Mouse (Mus musculus): Measurements from ENCODE around the gene Adamts12. TPM values are rescaled to one million over a fixed set of nuclear protein-coding genes. Genes with fewer than 3 reads are reported as not detected.

Gene Adamts12
- polyA plus RNA-seq, 2 experiments: 8.7 to 10.6 TPM

- no peak for ATAC-seq (ENCODE audit: low FRiP score, low read depth)
- no peak for TF ChIP-seq POLR2A (IDR thresholded peaks at IDR 0.05; ENCODE audit: borderline replicate concordance, extremely low read depth, insufficient read depth, insufficient read length)
Observed at GRCm38 (mm10) chr15:11283171-11283570, 218.6 kb downstream of the Adamts12 start.

DNA sequence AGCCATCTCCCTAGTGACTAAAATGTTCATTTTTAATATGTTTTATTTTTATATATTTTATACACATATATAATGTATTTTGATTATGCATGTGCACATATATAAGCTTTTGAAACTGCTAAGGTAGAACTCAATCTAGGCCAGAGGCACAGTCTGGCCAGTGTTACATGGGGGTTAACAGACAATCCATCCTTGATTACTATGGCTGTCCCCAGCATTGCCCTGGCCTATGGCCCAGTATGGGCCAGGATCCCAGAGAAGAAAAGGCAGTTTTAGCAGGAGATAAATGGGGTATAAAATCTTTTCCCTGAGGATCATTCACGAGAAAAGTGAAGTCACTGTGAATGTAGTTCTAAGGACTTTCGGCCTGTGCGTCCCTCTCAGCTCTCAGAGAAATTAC is 223.2 kb downstream of the Adamts12 start:
- Histone ChIP-seq H3K4me3 (replicated peaks; ENCODE audit: low read length) (no peak overlapping the region), H3K4me2 (replicated peaks; ENCODE audit: low read depth, low read length, severe bottlenecking) (no peak overlapping the region), H3K27ac (replicated peaks; ENCODE audit: low read depth, low read length) (no peak overlapping the region), H3K9ac (ENCODE audit: low read depth, low read length, severe bottlenecking) (no peak overlapping the region), H3K27me3 (ENCODE audit: control insufficient read depth, insufficient read depth, low read length) (no peaks in the 10 kb centered on the region), H3K9me3 (ENCODE audit: control insufficient read depth, low read length) (no peaks in the 10 kb centered on the region), H3K4me1 (ENCODE audit: control insufficient read depth, insufficient read depth, low read length) (no peaks in the 10 kb centered on the region; the same call in 1 of the 2 replicates), H3K36me3 (ENCODE audit: control insufficient read depth, insufficient read depth, low read length) (no peaks in the 10 kb centered on the region)
- no peak for TF ChIP-seq POLR2A (IDR thresholded peaks at IDR 0.05; ENCODE audit: borderline replicate concordance, extremely low read depth, insufficient read depth, insufficient read length)
- ATAC-seq (ENCODE audit: low FRiP score, low read depth) (no peak), DNase-seq (ENCODE audit: low spot score) (peak; percentile 8)
- WGBS: 82% methylated on average over 3 of the region's 3 CpGs

More at GRCm38 (mm10) chr15:11283171-11283570, 218.6 kb downstream of the Adamts12 start:
- Histone ChIP-seq H3K4me2 (replicated peaks; ENCODE audit: low read depth, low read length, severe bottlenecking) (no peak overlapping the region), H3K27me3 (ENCODE audit: control insufficient read depth, insufficient read depth, low read length) (no peaks in the 10 kb centered on the region), H3K9ac (ENCODE audit: low read depth, low read length, severe bottlenecking) (no peak overlapping the region), H3K27ac (replicated peaks; ENCODE audit: low read depth, low read length) (no peak overlapping the region), H3K9me3 (ENCODE audit: control insufficient read depth, low read length) (no peaks in the 10 kb centered on the region), H3K36me3 (ENCODE audit: control insufficient read depth, insufficient read depth, low read length) (peaks cover 1% of the 10 kb centered on the region; the same call in 1 of the 2 replicates), H3K4me1 (ENCODE audit: control insufficient read depth, insufficient read depth, low read length) (no peaks in the 10 kb centered on the region; the same call in 1 of the 2 replicates), H3K4me3 (replicated peaks; ENCODE audit: low read length) (no peak overlapping the region)
- no peak for DNase-seq (ENCODE audit: low spot score)

DNA sequence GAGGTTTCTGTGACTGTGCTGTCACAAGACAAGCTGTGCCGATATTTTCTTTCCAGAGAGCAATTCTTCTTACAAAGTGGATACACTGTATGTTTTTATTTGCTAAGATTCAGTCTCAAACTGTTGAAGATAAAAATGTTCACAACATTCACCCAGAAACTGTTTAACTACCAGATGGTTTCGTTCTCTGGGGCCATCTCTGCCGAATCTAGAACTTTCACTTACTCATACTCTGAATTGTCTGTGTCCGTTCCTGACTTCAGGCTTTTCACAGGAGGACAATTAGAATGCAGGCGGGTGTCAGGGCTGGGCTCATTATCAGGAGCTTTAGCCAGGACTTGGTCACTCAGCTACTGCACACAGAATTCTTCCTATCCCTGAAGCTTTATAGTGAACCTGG is 227.7 kb downstream of the Adamts12 start:
- 83% methylated on average over 5 of the region's 5 CpGs for WGBS

DNA sequence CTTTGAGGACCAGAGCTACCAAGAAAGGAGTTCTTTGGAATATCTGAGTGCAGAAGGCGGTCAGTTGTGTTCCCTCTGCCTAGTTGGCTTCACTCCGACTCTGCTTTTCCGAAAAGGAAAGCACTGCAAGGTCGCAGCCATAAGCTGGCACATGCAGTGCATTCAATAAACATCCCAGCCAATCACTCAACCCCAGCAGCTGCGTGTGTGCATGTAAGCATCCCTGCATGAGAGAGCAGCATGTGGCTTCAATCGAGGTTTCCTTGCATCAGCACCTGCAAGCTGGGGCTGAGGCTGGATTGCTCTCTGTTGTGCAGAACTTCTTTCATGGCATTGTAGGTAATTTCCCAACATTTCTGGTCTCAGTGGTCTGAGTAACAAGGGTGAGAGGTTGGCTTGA is 230.4 kb downstream of the Adamts12 start:
- 52% methylated on average over 6 of the region's 6 CpGs for WGBS
- no peaks in the 10 kb centered on the region for H3K9me3 ChIP-seq (ENCODE audit: control insufficient read depth, low read length)
- H3K27me3 ChIP-seq (ENCODE audit: control insufficient read depth, insufficient read depth, low read length): no peaks in the 10 kb centered on the region
- DNase-seq (ENCODE audit: low spot score): no peak
- H3K9ac ChIP-seq (ENCODE audit: low read depth, low read length, severe bottlenecking): no peak overlapping the region
- no peak overlapping the region for H3K4me2 ChIP-seq (replicated peaks; ENCODE audit: low read depth, low read length, severe bottlenecking)
- no peak for ATAC-seq (ENCODE audit: low FRiP score, low read depth)
- no peaks in the 10 kb centered on the region for H3K36me3 ChIP-seq (ENCODE audit: control insufficient read depth, insufficient read depth, low read length)
- TF ChIP-seq POLR2A (IDR thresholded peaks at IDR 0.05; ENCODE audit: borderline replicate concordance, extremely low read depth, insufficient read depth, insufficient read length): no peak
- H3K27ac ChIP-seq (replicated peaks; ENCODE audit: low read depth, low read length): no peak overlapping the region
- no peaks in the 10 kb centered on the region for H3K4me1 ChIP-seq (ENCODE audit: control insufficient read depth, insufficient read depth, low read length)
- H3K4me3 ChIP-seq (replicated peaks; ENCODE audit: low read length): no peak overlapping the region

More for the DNA sequence above, 227.7 kb downstream of the Adamts12 start:
- no peaks in the 10 kb centered on the region for H3K27me3 ChIP-seq (ENCODE audit: control insufficient read depth, insufficient read depth, low read length)
- no peak overlapping the region for H3K4me3 ChIP-seq (replicated peaks; ENCODE audit: low read length)
- no peak overlapping the region for H3K9ac ChIP-seq (ENCODE audit: low read depth, low read length, severe bottlenecking)
- ATAC-seq (ENCODE audit: low FRiP score, low read depth): no peak
- H3K4me1 ChIP-seq (ENCODE audit: control insufficient read depth, insufficient read depth, low read length): no peaks in the 10 kb centered on the region
- H3K4me2 ChIP-seq (replicated peaks; ENCODE audit: low read depth, low read length, severe bottlenecking): no peak overlapping the region
- DNase-seq (ENCODE audit: low spot score): no peak
- no peak for TF ChIP-seq POLR2A (IDR thresholded peaks at IDR 0.05; ENCODE audit: borderline replicate concordance, extremely low read depth, insufficient read depth, insufficient read length)
- no peak overlapping the region for H3K27ac ChIP-seq (replicated peaks; ENCODE audit: low read depth, low read length)
- H3K9me3 ChIP-seq (ENCODE audit: control insufficient read depth, low read length): no peaks in the 10 kb centered on the region
- no peaks in the 10 kb centered on the region for H3K36me3 ChIP-seq (ENCODE audit: control insufficient read depth, insufficient read depth, low read length)

- Histone ChIP-seq H3K4me3 (replicated peaks; ENCODE audit: low read length) (no peak overlapping the region), H3K36me3 (ENCODE audit: control insufficient read depth, insufficient read depth, low read length) (no peaks in the 10 kb centered on the region), H3K9ac (ENCODE audit: low read depth, low read length, severe bottlenecking) (no peak overlapping the region), H3K27me3 (ENCODE audit: control insufficient read depth, insufficient read depth, low read length) (no peaks in the 10 kb centered on the region), H3K27ac (replicated peaks; ENCODE audit: low read depth, low read length) (no peak overlapping the region), H3K9me3 (ENCODE audit: control insufficient read depth, low read length) (no peaks in the 10 kb centered on the region), H3K4me1 (ENCODE audit: control insufficient read depth, insufficient read depth, low read length) (no peaks in the 10 kb centered on the region), H3K4me2 (replicated peaks; ENCODE audit: low read depth, low read length, severe bottlenecking) (no peak overlapping the region)
- no peak for TF ChIP-seq POLR2A (IDR thresholded peaks at IDR 0.05; ENCODE audit: borderline replicate concordance, extremely low read depth, insufficient read depth, insufficient read length)
- no peak for ATAC-seq (ENCODE audit: low FRiP score, low read depth)
- DNase-seq (ENCODE audit: low spot score): no peak
- 89% methylated on average over 4 of the region's 4 CpGs for WGBS
Observed at GRCm38 (mm10) chr15:11297960-11298359, 233.4 kb downstream of the Adamts12 start.

DNA sequence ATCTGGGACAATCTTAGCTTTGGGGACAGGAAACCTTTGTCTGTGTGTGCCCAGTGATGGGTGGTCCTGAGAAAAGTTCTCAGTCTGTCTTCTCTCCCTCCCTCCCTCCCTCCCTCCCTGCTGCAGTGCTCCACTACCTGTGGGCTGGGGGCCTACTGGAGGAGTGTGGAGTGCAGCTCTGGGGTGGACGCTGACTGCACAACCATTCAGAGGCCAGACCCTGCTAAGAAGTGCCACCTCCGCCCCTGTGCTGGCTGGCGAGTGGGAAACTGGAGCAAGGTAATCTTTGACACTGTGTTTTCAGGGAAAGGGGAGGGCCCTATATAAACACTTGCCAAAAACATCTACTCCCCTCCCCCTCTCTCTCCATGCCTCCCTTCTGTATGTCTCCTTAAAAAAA is 252.5 kb downstream of the Adamts12 start:
- Histone ChIP-seq H3K9ac (ENCODE audit: low read depth, low read length, severe bottlenecking) (no peak overlapping the region), H3K27me3 (ENCODE audit: control insufficient read depth, insufficient read depth, low read length) (no peaks in the 10 kb centered on the region), H3K9me3 (ENCODE audit: control insufficient read depth, low read length) (no peaks in the 10 kb centered on the region), H3K4me3 (replicated peaks; ENCODE audit: low read length) (no peak overlapping the region), H3K27ac (replicated peaks; ENCODE audit: low read depth, low read length) (no peak overlapping the region), H3K4me1 (ENCODE audit: control insufficient read depth, insufficient read depth, low read length) (no peaks in the 10 kb centered on the region), H3K36me3 (ENCODE audit: control insufficient read depth, insufficient read depth, low read length) (no peaks in the 10 kb centered on the region), H3K4me2 (replicated peaks; ENCODE audit: low read depth, low read length, severe bottlenecking) (no peak overlapping the region)
- WGBS: 42% methylated on average over 3 of the region's 3 CpGs
- no peak for ATAC-seq (ENCODE audit: low FRiP score, low read depth)
- no peak for TF ChIP-seq POLR2A (IDR thresholded peaks at IDR 0.05; ENCODE audit: borderline replicate concordance, extremely low read depth, insufficient read depth, insufficient read length)
- DNase-seq (ENCODE audit: low spot score): no peak

Measured in limb, embryonic 14.5 days (tissue).